Mouse (Mus musculus) lung, adult 2 months (tissue): ENCODE results near the gene Gbx1. TPM values are rescaled to one million over a fixed set of nuclear protein-coding genes. Genes with fewer than 3 reads are reported as not detected.
A peak's percentile ranks its signal among the peaks of the same experiment; 100 is the strongest.

Source experiments
- DNase-seq: peaks from one replicate; pipeline ENCODE4 v3.0.0; 2022
- H3K4me1 ChIP-seq: fragments of 200-500 bp; 2 replicates; pipeline ENCODE4 v1.6.1; 2011; ENCODE audit warnings: low read length; ENCODE audit not compliant: control insufficient read depth, insufficient read depth
- H3K4me3 ChIP-seq: fragments of 200-500 bp; replicated peaks from 2 replicates; pipeline ENCODE3; 2011; ENCODE audit warnings: low read depth, mild to moderate bottlenecking, control low read depth, low read length; ENCODE audit errors: extremely low read depth
- CTCF ChIP-seq: fragments of 200-500 bp; IDR thresholded peaks from 2 replicates; pipeline ENCODE4 v1.5.1; 2011; ENCODE audit warnings: mild to moderate bottlenecking, low read length, control low read depth; ENCODE audit not compliant: insufficient read depth
- POLR2A ChIP-seq: fragments of 200-500 bp; IDR thresholded peaks from 2 replicates; pipeline ENCODE4 v1.6.1; 2011; ENCODE audit warnings: low read depth, mild to moderate bottlenecking, control low read depth, low read length, borderline replicate concordance; ENCODE audit errors: extremely low read depth
- WGBS: fragments of 180-500 bp; shearing (Covaris S2); methylation state at CpG from one replicate; pipeline ENCODE4 v1.1.7; 2018; 5-methylcytosine and 5-hydroxymethylcytosine counted together
- polyA plus RNA-seq: library from polyadenylated mRNA; depleted of rRNA; stranded (reverse); fragments of >200 nt; gene quantifications from 2 replicates; pipeline ENCODE4 v1.2.3, GENCODE M21; 2012

Gene Gbx1
- polyA plus RNA-seq, 1 experiment: 0.02 TPM

GRCm38 (mm10) chr5:24526190-24526888, 663 bp downstream of the Gbx1 start:
- WGBS: under 1% methylated on average over 77 of the region's 109 CpGs
- Histone ChIP-seq H3K4me3 (no peak overlapping the region), H3K4me1 (0 out of 2 replicates have a peak, but pooled peaks cover 2% of the 10 kb centered on the region)
- DNase-seq: no peak
- no peak for TF ChIP-seq POLR2A
- no peak for TF ChIP-seq CTCF

DNA sequence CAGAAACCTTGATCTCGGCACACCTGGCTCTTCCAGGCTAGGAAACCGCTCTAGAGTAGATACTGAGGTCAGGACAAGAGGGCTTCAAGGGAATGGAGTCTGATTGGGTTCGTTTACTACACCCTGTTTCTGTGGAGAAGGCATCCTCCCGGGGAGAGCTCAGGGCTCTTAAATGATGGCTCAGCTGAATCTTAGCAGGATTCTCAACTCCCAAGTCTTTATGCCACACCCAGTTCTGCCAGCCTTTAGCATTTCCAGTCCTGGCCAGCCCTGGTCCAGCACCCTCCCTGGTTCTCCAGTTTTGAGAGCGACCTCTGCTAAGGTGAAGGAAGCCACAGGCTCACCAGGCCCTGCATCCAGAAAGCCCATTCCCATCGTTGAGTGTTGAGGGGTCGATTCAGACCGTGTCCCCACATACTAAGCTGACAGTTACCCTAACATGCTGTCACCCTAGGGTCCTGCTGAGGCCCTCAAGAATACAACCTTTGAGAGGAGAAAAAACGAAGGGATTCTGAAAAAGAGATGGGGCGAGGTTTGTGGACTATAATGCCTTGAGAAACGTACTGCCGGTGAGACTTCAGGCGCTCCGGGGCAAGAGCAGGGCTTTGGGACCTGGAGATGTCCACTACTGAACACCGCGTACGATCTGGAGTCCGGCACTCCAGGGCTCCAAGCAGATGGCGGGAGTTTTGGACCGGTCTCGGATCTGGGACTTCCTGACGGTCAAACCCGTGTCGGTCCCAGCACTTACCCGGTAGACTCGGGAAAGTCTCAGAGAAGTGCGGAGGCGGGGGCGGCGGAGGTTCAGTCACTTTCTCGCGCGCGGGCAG, 1.4 kb downstream of the Gbx1 start:
- no peak overlapping the region for H3K4me3 ChIP-seq
- DNase-seq: no peak
- H3K4me1 ChIP-seq: 0 out of 2 replicates have a peak, but pooled peaks cover 2% of the 10 kb centered on the region
- TF ChIP-seq CTCF: no peak
- TF ChIP-seq POLR2A: no peak
- 5% methylated on average over 34 of the region's 34 CpGs for WGBS

DNA sequence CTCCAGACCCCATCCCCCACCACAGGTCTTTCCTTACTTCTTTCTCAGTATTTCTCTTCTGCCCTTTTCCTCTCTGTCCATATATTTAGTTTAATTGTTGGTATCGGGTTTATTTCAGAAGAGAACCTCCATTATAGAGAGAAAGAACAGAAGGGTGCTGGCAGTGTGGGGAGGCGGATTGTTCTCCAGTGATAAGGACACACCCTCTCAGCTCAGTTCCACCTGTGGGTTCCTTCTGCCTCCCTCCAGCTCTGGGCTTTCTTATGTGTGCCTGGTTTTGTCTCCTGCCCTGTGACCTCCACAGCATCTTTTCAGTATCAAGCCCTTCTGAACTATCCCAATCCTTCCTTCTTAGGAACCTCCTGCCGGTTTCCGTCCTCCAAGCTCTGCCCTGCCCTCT, 2.5 kb downstream of the Gbx1 start:
- Histone ChIP-seq H3K4me3 (no peak overlapping the region), H3K4me1 (0 out of 2 replicates have a peak, but pooled peaks cover 2% of the 10 kb centered on the region)
- DNase-seq: no peak
- WGBS: 15% methylated on average over 4 of the region's 4 CpGs
- TF ChIP-seq POLR2A: no peak
- no peak for TF ChIP-seq CTCF

- Histone ChIP-seq H3K4me1 (0 out of 2 replicates have a peak, but pooled peaks cover 2% of the 10 kb centered on the region), H3K4me3 (no peak overlapping the region)
- DNase-seq: no peak
- TF ChIP-seq CTCF (no peak), POLR2A (no peak)
- 57% methylated on average over 8 of the region's 8 CpGs for WGBS
Observed at GRCm38 (mm10) chr5:24523806-24524205, 3.2 kb downstream of the Gbx1 start.

DNA sequence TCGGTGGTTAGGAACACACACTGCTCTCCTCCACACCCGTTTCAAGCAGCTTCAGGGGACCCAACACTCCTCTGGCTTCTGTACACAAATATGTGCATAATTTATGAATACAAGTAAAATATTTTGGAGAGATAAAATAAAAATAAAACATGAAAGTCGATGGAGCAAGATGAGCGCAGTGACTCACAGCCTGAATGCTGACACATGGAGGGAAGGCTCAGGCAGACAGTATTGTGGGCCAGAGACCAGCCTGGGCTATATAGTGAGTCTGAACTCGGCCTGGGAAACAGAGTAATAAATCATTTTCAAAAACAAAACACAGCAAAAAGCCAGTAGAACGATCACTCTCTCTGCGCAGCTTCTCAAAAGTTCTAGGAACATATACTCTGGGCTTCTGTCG, 5.6 kb downstream of the Gbx1 start:
- Histone ChIP-seq H3K4me3 (no peak overlapping the region), H3K4me1 (0 out of 2 replicates have a peak, but pooled peaks cover 2% of the 10 kb centered on the region)
- no peak for TF ChIP-seq CTCF
- no peak for TF ChIP-seq POLR2A
- DNase-seq: no peak
- 50% methylated on average over 8 of the region's 8 CpGs for WGBS

DNA sequence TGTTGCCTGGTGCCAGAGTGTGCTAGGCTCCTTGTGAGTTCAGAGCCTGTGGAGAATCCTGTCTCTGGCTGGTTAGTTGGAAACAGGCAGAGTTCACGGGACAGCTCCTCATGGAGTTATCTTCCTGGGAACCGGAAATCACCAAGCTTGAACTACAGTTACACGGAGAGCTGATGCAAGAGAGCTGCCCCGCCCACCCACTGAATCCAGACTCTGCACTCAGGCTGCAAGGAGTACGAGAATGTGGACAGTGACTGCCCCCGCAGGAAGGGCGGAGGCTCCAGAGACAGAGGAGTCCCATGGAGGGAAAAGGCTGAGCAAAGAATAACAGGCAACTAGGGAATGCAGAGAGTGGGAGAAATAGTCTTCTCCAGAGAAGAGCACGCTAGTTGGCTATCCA, 14.7 kb downstream of the Gbx1 start:
- Histone ChIP-seq H3K4me1 (no peaks in the 10 kb centered on the region), H3K4me3 (no peak overlapping the region)
- 31% methylated on average over 8 of the region's 8 CpGs for WGBS
- TF ChIP-seq POLR2A (no peak), CTCF (no peak)
- DNase-seq: no peak

- 39% methylated on average over 11 of the region's 11 CpGs for WGBS
- Histone ChIP-seq H3K4me1 (no peaks in the 10 kb centered on the region), H3K4me3 (no peak overlapping the region)
- peak; percentile 53 for TF ChIP-seq CTCF
- TF ChIP-seq POLR2A: no peak
- DNase-seq: peak; percentile 58
Observed at GRCm38 (mm10) chr5:24510635-24511034, 16.4 kb downstream of the Gbx1 start.

- no peaks in the 10 kb centered on the region for H3K4me1 ChIP-seq
- 92% methylated on average over 7 of the region's 7 CpGs for WGBS
- no peak for DNase-seq
- TF ChIP-seq CTCF (no peak), POLR2A (no peak)
- H3K4me3 ChIP-seq: no peak overlapping the region
Observed at GRCm38 (mm10) chr5:24508406-24508805, 18.6 kb downstream of the Gbx1 start.

DNA sequence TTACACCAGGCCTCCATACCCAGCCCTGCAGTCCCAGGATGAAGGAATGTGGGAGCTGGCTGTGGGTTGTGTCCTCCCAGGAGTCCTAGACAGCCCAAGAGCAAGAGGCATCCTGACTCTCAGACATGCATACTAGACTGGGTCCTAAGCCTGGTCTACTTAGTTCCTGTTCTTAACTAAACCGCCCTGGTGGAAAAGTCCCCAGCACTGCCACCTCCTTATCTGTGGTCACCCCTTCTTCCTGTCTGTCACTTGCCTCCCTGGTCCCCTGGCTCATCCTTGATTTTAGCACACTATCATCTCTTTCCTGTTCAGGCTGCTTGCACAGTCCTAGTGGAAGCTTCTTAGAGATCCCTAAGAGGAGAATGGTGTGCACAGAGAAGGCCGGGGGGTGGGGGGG, 21.5 kb downstream of the Gbx1 start:
- no peaks in the 10 kb centered on the region for H3K4me1 ChIP-seq
- 39% methylated on average over 2 of the region's 2 CpGs for WGBS
- TF ChIP-seq CTCF: no peak
- TF ChIP-seq POLR2A: no peak
- no peak for DNase-seq
- H3K4me3 ChIP-seq: no peak overlapping the region
